Mouse (Mus musculus): ENCODE results near the gene Shisal1.

Shisal1 gene

GRCm38 (mm10) chr15:84423781-84424180 lies 23.1 kb downstream of the Shisal1 start:
- no peak for DNase-seq

GRCm38 (mm10) chr15:84418266-84418610 lies 28.7 kb downstream of the Shisal1 start:
- no peak for DNase-seq

GRCm38 (mm10) chr15:84417592-84418265 lies 29.2 kb downstream of the Shisal1 start:
- DNase-seq: no peak

- DNase-seq: no peak
Measured at GRCm38 (mm10) chr15:84417017-84417416, 29.9 kb downstream of the Shisal1 start.

- no peak for DNase-seq
Measured at GRCm38 (mm10) chr15:84414040-84414848, 32.7 kb downstream of the Shisal1 start.

GRCm38 (mm10) chr15:84412409-84412808 lies 34.5 kb downstream of the Shisal1 start:
- DNase-seq: peak; percentile 9 to 19

GRCm38 (mm10) chr15:84410052-84410451 lies 36.8 kb downstream of the Shisal1 start:
- no peak for DNase-seq

- no peak for DNase-seq
Measured at GRCm38 (mm10) chr15:84408576-84408975, 38.3 kb downstream of the Shisal1 start.

GRCm38 (mm10) chr15:84405759-84406158 lies 41.1 kb downstream of the Shisal1 start:
- DNase-seq: no peak

GRCm38 (mm10) chr15:84403454-84404113 lies 43.3 kb downstream of the Shisal1 start:
- no peak for DNase-seq

- DNase-seq: no peak
Measured at GRCm38 (mm10) chr15:84398617-84399016, 48.3 kb downstream of the Shisal1 start.

GRCm38 (mm10) chr15:84397663-84398169 lies 49.2 kb downstream of the Shisal1 start:
- no peak for DNase-seq

GRCm38 (mm10) chr15:84395341-84396067 lies 51.4 kb downstream of the Shisal1 start:
- no peak for DNase-seq

GRCm38 (mm10) chr15:84393341-84393740 lies 53.6 kb downstream of the Shisal1 start:
- no peak for DNase-seq

GRCm38 (mm10) chr15:84392840-84393239 lies 54.1 kb downstream of the Shisal1 start:
- peak in 1 of 2 experiments; percentile 47 for DNase-seq

- no peak for DNase-seq
Measured at GRCm38 (mm10) chr15:84392131-84392530, 54.8 kb downstream of the Shisal1 start.

GRCm38 (mm10) chr15:84388698-84389131 lies 58.2 kb downstream of the Shisal1 start:
- peak; percentile 51 to 70 for DNase-seq

- no peak for DNase-seq
Measured at GRCm38 (mm10) chr15:84385995-84386565, 60.8 kb downstream of the Shisal1 start.

- DNase-seq: peak; percentile 66 to 84
Measured at GRCm38 (mm10) chr15:84384066-84384465, 62.8 kb downstream of the Shisal1 start.

GRCm38 (mm10) chr15:84380181-84380580 lies 66.7 kb downstream of the Shisal1 start:
- DNase-seq: no peak

- DNase-seq: no peak
Measured at GRCm38 (mm10) chr15:84378734-84379133, 68.2 kb downstream of the Shisal1 start.

GRCm38 (mm10) chr15:84372801-84373200 lies 74.1 kb downstream of the Shisal1 start:
- DNase-seq: no peak
